Mouse (Mus musculus): ENCODE measurements around the gene Gls2.

Gene Gls2

GRCm38 (mm10) chr10:128231697-128232419, 37.6 kb downstream of the Gls2 start, which contains the start of gene Timeless:
TSS of gene Timeless (plus strand) at chr10:128232065.
- peak; percentile 93 for DNase-seq (ENCODE audit: low spot score)

GRCm38 (mm10) chr10:128232420-128232985, 38.2 kb downstream of the Gls2 start:
- DNase-seq (ENCODE audit: low spot score), result peak; percentile 46

GRCm38 (mm10) chr10:128236321-128236720, 42.1 kb downstream of the Gls2 start:
- no peak for DNase-seq (ENCODE audit: low spot score)

GRCm38 (mm10) chr10:128237807-128238480, 43.7 kb downstream of the Gls2 start:
- no peak for DNase-seq (ENCODE audit: low spot score)

- no peak for DNase-seq (ENCODE audit: low spot score)
Measured at GRCm38 (mm10) chr10:128239140-128239539, 44.9 kb downstream of the Gls2 start.

- DNase-seq (ENCODE audit: low spot score), result no peak
Measured at GRCm38 (mm10) chr10:128240131-128240530, 45.9 kb downstream of the Gls2 start.

GRCm38 (mm10) chr10:128243252-128243651, 49.0 kb downstream of the Gls2 start:
- DNase-seq (ENCODE audit: low spot score), result no peak

GRCm38 (mm10) chr10:128244121-128244520, 49.9 kb downstream of the Gls2 start:
- DNase-seq (ENCODE audit: low spot score), result no peak

- no peak for DNase-seq (ENCODE audit: low spot score)
Measured at GRCm38 (mm10) chr10:128247020-128247732, 52.9 kb downstream of the Gls2 start.

GRCm38 (mm10) chr10:128250565-128250964, 56.3 kb downstream of the Gls2 start:
- no peak for DNase-seq (ENCODE audit: low spot score)

- no peak for DNase-seq (ENCODE audit: low spot score)
Measured at GRCm38 (mm10) chr10:128253677-128254255, 59.5 kb downstream of the Gls2 start, which contains the start of gene Apon. TSS of gene Apon (plus strand) at chr10:128254096.

GRCm38 (mm10) chr10:128255925-128256324, 61.7 kb downstream of the Gls2 start:
- no peak for DNase-seq (ENCODE audit: low spot score)

- no peak for DNase-seq (ENCODE audit: low spot score)
Measured at GRCm38 (mm10) chr10:128256328-128256727, 62.1 kb downstream of the Gls2 start.

GRCm38 (mm10) chr10:128258953-128259352, 64.7 kb downstream of the Gls2 start:
- no peak for DNase-seq (ENCODE audit: low spot score)

Data from testis, postnatal 10 days (tissue).